Mouse (Mus musculus) heart, embryonic 13.5 days (tissue): ENCODE measurements at regions not wholly inside any gene's neighbourhood (a gene's known extent, or its start where the extent isn't known, plus 50 kb on each side); places are given as distances from the start of the nearest gene placed in this dataset.

Experiments used
- ATAC-seq: fragments of 200-750 bp; cut with Nextera tagmentation; 2 replicates; pipeline ENCODE4 v1.8.0; 2017; ENCODE audit warnings: moderate TSS enrichment; ENCODE audit not compliant: insufficient number of reproducible peaks, low FRiP score, low TSS enrichment; ENCODE audit errors: extremely low read depth
- H3K27ac ChIP-seq: fragments of 300-500 bp; sonication (generic); replicated peaks from 2 replicates; pipeline ENCODE4 v1.5.1; 2015; ENCODE audit warnings: moderate library complexity, mild to moderate bottlenecking, inconsistent platforms
- H3K27me3 ChIP-seq: fragments of 300-500 bp; sonication (generic); replicated peaks from 2 replicates; pipeline ENCODE4 v1.6.1; 2015; ENCODE audit warnings: mild to moderate bottlenecking, inconsistent platforms
- H3K36me3 ChIP-seq: fragments of 300-500 bp; sonication (generic); 2 replicates; pipeline ENCODE4 v1.6.1; 2015; ENCODE audit warnings: mild to moderate bottlenecking, inconsistent platforms
- H3K4me1 ChIP-seq: fragments of 300-500 bp; sonication (generic); 2 replicates; pipeline ENCODE4 v1.6.1; 2015; ENCODE audit warnings: inconsistent platforms
- H3K4me2 ChIP-seq: fragments of 300-500 bp; sonication (generic); 2 replicates; pipeline ENCODE4 v1.6.1; 2015; ENCODE audit warnings: inconsistent platforms, mild to moderate bottlenecking, moderate library complexity
- H3K4me3 ChIP-seq: fragments of 300-500 bp; sonication (generic); 2 replicates; pipeline ENCODE4 v1.5.1; 2015; ENCODE audit warnings: moderate library complexity, mild to moderate bottlenecking, inconsistent platforms
- H3K9ac ChIP-seq: fragments of 300-500 bp; sonication (generic); 2 replicates; pipeline ENCODE4 v1.6.1; 2015; ENCODE audit warnings: inconsistent platforms, mild to moderate bottlenecking, moderate library complexity
- H3K9me3 ChIP-seq: fragments of 300-500 bp; sonication (generic); 2 replicates; pipeline ENCODE4 v1.6.1; 2016; ENCODE audit warnings: inconsistent platforms
- WGBS: fragments of 180-500 bp; shearing (Covaris S2); methylation state at CpG from one replicate; pipeline ENCODE4 v1.1.7; 2015; ENCODE audit warnings: mixed read lengths; 5-methylcytosine and 5-hydroxymethylcytosine counted together

GRCm38 (mm10) chr10:119001000-119001780 lies 131.2 kb upstream of the Dyrk2 start:
- ATAC-seq, result no peak
- no peak overlapping the region for H3K4me2 ChIP-seq
- WGBS, result 80% methylated on average over 17 of the region's 17 CpGs
- no peaks in the 10 kb centered on the region for H3K36me3 ChIP-seq
- H3K4me3 ChIP-seq, result no peak overlapping the region
- H3K9me3 ChIP-seq, result no peaks in the 10 kb centered on the region
- H3K9ac ChIP-seq, result no peak overlapping the region
- H3K27me3 ChIP-seq, result no peaks in the 10 kb centered on the region
- H3K4me1 ChIP-seq, result no peaks in the 10 kb centered on the region
- H3K27ac ChIP-seq, result no peak overlapping the region

- Histone ChIP-seq H3K27me3 (no peaks in the 10 kb centered on the region), H3K36me3 (no peaks in the 10 kb centered on the region), H3K4me1 (no peaks in the 10 kb centered on the region; the same call in 1 of the 2 replicates), H3K9ac (no peak overlapping the region), H3K4me3 (no peak overlapping the region), H3K9me3 (no peaks in the 10 kb centered on the region), H3K4me2 (no peak overlapping the region), H3K27ac (no peak overlapping the region)
- no peak for ATAC-seq
- WGBS, result 67% methylated on average over 6 of the region's 6 CpGs
These were observed 129.0 kb upstream of the Dyrk2 start for GRCm38 (mm10) chr10:118998966-118999365.

- WGBS, result 77% methylated on average over 2 of the region's 2 CpGs
- H3K9me3 ChIP-seq, result no peaks in the 10 kb centered on the region
- no peaks in the 10 kb centered on the region; the same call in 1 of the 2 replicates for H3K4me1 ChIP-seq
- no peak overlapping the region for H3K4me2 ChIP-seq
- no peak for ATAC-seq
- H3K27ac ChIP-seq, result no peak overlapping the region
- H3K27me3 ChIP-seq, result no peaks in the 10 kb centered on the region
- no peaks in the 10 kb centered on the region for H3K36me3 ChIP-seq
- H3K9ac ChIP-seq, result no peak overlapping the region
- H3K4me3 ChIP-seq, result no peak overlapping the region
These were observed 127.0 kb upstream of the Dyrk2 start for GRCm38 (mm10) chr10:118997034-118997433.

- no peaks in the 10 kb centered on the region for H3K9me3 ChIP-seq
- WGBS, result 55% methylated on average over 15 of the region's 15 CpGs
- H3K4me3 ChIP-seq, result no peak overlapping the region
- H3K9ac ChIP-seq, result no peak overlapping the region
- no peak overlapping the region for H3K4me2 ChIP-seq
- H3K4me1 ChIP-seq, result peaks cover 15% of the 10 kb centered on the region
- no peak for ATAC-seq
- no peak overlapping the region for H3K27ac ChIP-seq
- H3K27me3 ChIP-seq, result no peaks in the 10 kb centered on the region
- no peaks in the 10 kb centered on the region for H3K36me3 ChIP-seq
These were observed 124.0 kb upstream of the Dyrk2 start for GRCm38 (mm10) chr10:118993819-118994574.

- Histone ChIP-seq H3K9me3 (no peaks in the 10 kb centered on the region), H3K4me2 (no peak overlapping the region; the same call in 1 of the 2 replicates), H3K4me3 (no peak overlapping the region), H3K27me3 (no peaks in the 10 kb centered on the region), H3K36me3 (no peaks in the 10 kb centered on the region), H3K27ac (no peak overlapping the region), H3K4me1 (peaks cover 15% of the 10 kb centered on the region), H3K9ac (no peak overlapping the region)
- no peak for ATAC-seq
- WGBS, result 24% methylated on average over 7 of the region's 7 CpGs
These were observed 121.2 kb upstream of the Dyrk2 start for GRCm38 (mm10) chr10:118991213-118991612.

- H3K4me3 ChIP-seq, result no peak overlapping the region
- 48% methylated on average over 6 of the region's 6 CpGs for WGBS
These were observed 120.5 kb upstream of the Dyrk2 start for GRCm38 (mm10) chr10:118990500-118990899.

GRCm38 (mm10) chr10:118989812-118990211 lies 119.8 kb upstream of the Dyrk2 start:
- Histone ChIP-seq H3K9ac (no peak overlapping the region), H3K27me3 (no peaks in the 10 kb centered on the region), H3K4me1 (peaks cover 15% of the 10 kb centered on the region), H3K36me3 (no peaks in the 10 kb centered on the region), H3K4me2 (no peak overlapping the region), H3K4me3 (no peak overlapping the region), H3K9me3 (no peaks in the 10 kb centered on the region), H3K27ac (no peak overlapping the region)
- WGBS, result 70% methylated on average over 10 of the region's 10 CpGs
- no peak for ATAC-seq

More at GRCm38 (mm10) chr10:118990500-118990899, 120.5 kb upstream of the Dyrk2 start:
- no peak overlapping the region for H3K9ac ChIP-seq
- no peaks in the 10 kb centered on the region for H3K9me3 ChIP-seq
- H3K27me3 ChIP-seq, result no peaks in the 10 kb centered on the region
- peaks cover 15% of the 10 kb centered on the region for H3K4me1 ChIP-seq
- H3K27ac ChIP-seq, result no peak overlapping the region
- H3K4me2 ChIP-seq, result no peak overlapping the region
- no peak for ATAC-seq
- no peaks in the 10 kb centered on the region for H3K36me3 ChIP-seq

- WGBS, result 82% methylated on average over 6 of the region's 6 CpGs
- H3K36me3 ChIP-seq, result no peaks in the 10 kb centered on the region
- peaks cover 9% of the 10 kb centered on the region for H3K9me3 ChIP-seq
- H3K4me3 ChIP-seq, result no peak overlapping the region
- peaks cover 18% of the 10 kb centered on the region for H3K4me1 ChIP-seq
- no peak for ATAC-seq
- H3K4me2 ChIP-seq, result no peak overlapping the region
- H3K27ac ChIP-seq, result no peak overlapping the region
- no peaks in the 10 kb centered on the region for H3K27me3 ChIP-seq
- no peak overlapping the region for H3K9ac ChIP-seq
These were observed 118.2 kb upstream of the Dyrk2 start for GRCm38 (mm10) chr10:118988249-118988648.

- no peak overlapping the region for H3K4me3 ChIP-seq
- H3K4me1 ChIP-seq, result 0 out of 2 replicates have a peak, but pooled peaks cover 3% of the 10 kb centered on the region
- H3K9ac ChIP-seq, result no peak overlapping the region
- no peak overlapping the region for H3K4me2 ChIP-seq
- WGBS, result 59% methylated on average over 5 of the region's 5 CpGs
- no peaks in the 10 kb centered on the region for H3K36me3 ChIP-seq
- H3K27ac ChIP-seq, result no peak overlapping the region
- ATAC-seq, result no peak
- H3K27me3 ChIP-seq, result peaks cover 3% of the 10 kb centered on the region; the same call in 1 of the 2 replicates
- H3K9me3 ChIP-seq, result peaks cover 11% of the 10 kb centered on the region
These were observed 114.6 kb upstream of the Dyrk2 start for GRCm38 (mm10) chr10:118984580-118984979.

- Histone ChIP-seq H3K9me3 (peaks cover 11% of the 10 kb centered on the region), H3K4me3 (no peak overlapping the region), H3K4me1 (0 out of 2 replicates have a peak, but pooled peaks cover 3% of the 10 kb centered on the region), H3K4me2 (no peak overlapping the region), H3K27me3 (peaks cover 30% of the 10 kb centered on the region), H3K36me3 (no peaks in the 10 kb centered on the region), H3K27ac (no peak overlapping the region), H3K9ac (no peak overlapping the region)
- ATAC-seq, result no peak
- WGBS, result 76% methylated on average over 5 of the region's 5 CpGs
These were observed 111.4 kb upstream of the Dyrk2 start for GRCm38 (mm10) chr10:118981446-118981845.

GRCm38 (mm10) chr10:118979339-118979738 lies 109.3 kb upstream of the Dyrk2 start:
- H3K9ac ChIP-seq, result no peak overlapping the region
- peaks cover 30% of the 10 kb centered on the region for H3K27me3 ChIP-seq
- H3K36me3 ChIP-seq, result no peaks in the 10 kb centered on the region
- H3K9me3 ChIP-seq, result peaks cover 11% of the 10 kb centered on the region
- WGBS, result 36% methylated on average over 13 of the region's 13 CpGs
- ATAC-seq, result no peak
- H3K4me2 ChIP-seq, result peak overlapping the region; percentile 12; the same call in 1 of the 2 replicates
- H3K27ac ChIP-seq, result no peak overlapping the region
- H3K4me3 ChIP-seq, result no peak overlapping the region
- H3K4me1 ChIP-seq, result 0 out of 2 replicates have a peak, but pooled peaks cover 1% of the 10 kb centered on the region
